Mouse (Mus musculus): ENCODE results near the gene Serinc3. TPM values are rescaled to one million over a fixed set of nuclear protein-coding genes. Genes with fewer than 3 reads are reported as not detected.

Serinc3 gene
- polyA plus RNA-seq, 1 experiment from 2014 or later: 51.1 TPM

GRCm38 (mm10) chr2:163615401-163615800, 29.5 kb downstream of the Serinc3 start:
- H3K36me3 ChIP-seq: peaks cover 97% of the 10 kb centered on the region
- no peaks in the 10 kb centered on the region for H3K4me1 ChIP-seq
- 92% methylated on average over 9 of the region's 9 CpGs for WGBS
- H3K9me3 ChIP-seq: no peaks in the 10 kb centered on the region
- peak; percentile 64 for DNase-seq (ENCODE audit: low spot score)
- no peak overlapping the region for H3K4me3 ChIP-seq
- no peaks in the 10 kb centered on the region for H3K27me3 ChIP-seq (ENCODE audit: insufficient read depth, poor library complexity, severe bottlenecking)
- no peak overlapping the region for H3K27ac ChIP-seq

DNA sequence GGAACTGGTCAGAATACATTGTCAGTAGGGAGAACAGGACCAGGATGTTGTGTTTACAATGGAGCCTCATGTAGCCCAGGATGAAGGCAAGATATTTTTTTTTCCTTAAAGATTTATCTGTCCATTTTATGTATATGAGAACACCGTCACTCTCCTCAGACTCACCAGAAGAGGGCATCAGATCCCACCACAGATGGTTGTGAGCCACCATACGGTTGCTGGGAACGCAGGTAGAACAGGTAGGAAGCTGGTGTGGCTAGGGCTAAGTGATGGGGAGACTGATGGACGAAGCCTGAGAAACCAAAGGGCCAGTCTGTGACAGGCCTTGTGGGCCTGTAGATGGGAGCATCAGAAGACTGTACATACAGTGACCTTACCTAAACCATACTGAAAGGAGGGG, 30.9 kb downstream of the Serinc3 start:
- DNase-seq (ENCODE audit: low spot score): peak; percentile 33
- Histone ChIP-seq H3K27ac (no peak overlapping the region), H3K4me1 (peaks cover 4% of the 10 kb centered on the region; the same call in 1 of the 2 replicates), H3K27me3 (ENCODE audit: insufficient read depth, poor library complexity, severe bottlenecking) (no peaks in the 10 kb centered on the region), H3K36me3 (peaks cover 89% of the 10 kb centered on the region), H3K9me3 (no peaks in the 10 kb centered on the region), H3K4me3 (no peak overlapping the region)
- 90% methylated on average over 4 of the region's 4 CpGs for WGBS

DNA sequence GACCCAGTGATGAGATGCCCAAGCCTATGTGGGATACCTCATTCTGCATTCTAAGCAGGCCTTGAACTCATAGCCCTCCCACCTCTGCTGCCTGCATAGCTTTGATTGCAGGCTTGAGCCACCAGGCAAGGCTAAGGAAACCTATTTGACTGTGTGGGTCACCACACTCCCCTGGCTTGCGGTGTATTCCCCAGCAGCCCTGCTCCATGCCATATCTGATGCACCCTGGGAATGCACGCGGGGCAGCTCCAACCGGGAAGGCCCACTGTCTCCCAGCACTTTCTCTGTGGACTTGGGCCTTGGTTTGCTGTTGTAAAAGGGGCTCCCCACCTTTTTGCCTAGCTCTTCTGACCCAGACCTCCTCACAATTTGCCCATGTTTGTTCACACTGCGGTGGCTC, 31.7 kb downstream of the Serinc3 start:
- WGBS: 86% methylated on average over 5 of the region's 5 CpGs

DNA sequence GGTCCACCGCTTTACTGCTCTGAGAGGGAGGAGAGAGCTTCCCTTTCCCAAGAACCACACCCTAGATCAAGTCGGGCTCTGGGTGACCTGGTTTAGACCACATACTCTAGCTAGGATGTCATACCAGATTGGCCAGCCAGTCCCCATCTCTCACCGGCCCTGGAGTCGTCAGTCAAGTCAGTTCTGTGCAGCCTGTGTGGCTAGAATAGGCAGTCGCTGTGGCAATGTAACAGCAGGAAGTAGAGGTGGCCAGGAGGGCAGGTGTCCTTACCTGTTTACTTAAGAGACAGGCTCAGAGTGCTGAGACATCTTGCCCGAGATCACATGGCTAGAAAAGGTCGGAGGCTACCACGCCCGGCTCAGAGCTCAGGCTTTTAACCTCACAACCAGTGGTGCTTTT, 33.8 kb downstream of the Serinc3 start:
- DNase-seq (ENCODE audit: low spot score): no peak

More for the DNA sequence above, 31.7 kb downstream of the Serinc3 start:
- Histone ChIP-seq H3K9me3 (no peaks in the 10 kb centered on the region), H3K4me1 (peaks cover 4% of the 10 kb centered on the region; the same call in 1 of the 2 replicates), H3K27ac (no peak overlapping the region), H3K27me3 (ENCODE audit: insufficient read depth, poor library complexity, severe bottlenecking) (no peaks in the 10 kb centered on the region), H3K36me3 (peaks cover 81% of the 10 kb centered on the region), H3K4me3 (no peak overlapping the region)
- DNase-seq (ENCODE audit: low spot score): peak; percentile 68

DNA sequence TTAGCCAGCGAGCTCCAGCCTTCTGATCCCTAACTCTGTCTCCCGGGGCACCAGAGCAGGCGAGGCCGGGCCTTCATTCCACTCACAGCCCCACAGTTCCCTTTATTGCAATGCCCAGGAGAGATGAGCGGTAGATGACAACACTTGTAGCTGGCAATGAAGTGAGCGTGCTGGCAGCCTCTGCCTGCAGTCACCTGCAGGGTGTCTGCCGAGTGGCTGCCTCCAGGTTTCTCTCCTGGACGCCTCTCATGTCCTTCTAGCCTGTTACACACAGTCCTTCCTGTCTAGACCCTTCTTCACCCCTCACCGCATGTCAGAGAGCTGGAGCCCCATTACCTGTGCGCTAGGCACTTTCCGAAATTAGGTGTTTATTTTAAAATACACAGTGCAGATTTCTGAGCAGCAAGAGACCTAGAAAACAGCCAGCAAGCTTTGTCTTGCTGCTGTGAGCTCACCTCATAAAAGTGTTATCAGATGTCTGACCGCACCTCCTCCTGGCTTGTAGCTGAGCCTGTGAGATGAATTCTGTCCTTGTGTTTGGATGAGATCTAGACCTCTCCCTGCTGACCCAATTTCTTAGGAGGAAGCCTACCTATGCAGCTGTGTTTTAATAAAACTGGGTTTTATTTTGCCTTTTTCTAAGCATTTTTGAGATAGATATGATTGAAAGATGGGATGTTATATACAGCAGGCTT, 35.5 kb downstream of the Serinc3 start:
- H3K36me3 ChIP-seq: peaks cover 55% of the 10 kb centered on the region

More for the DNA sequence above, 33.8 kb downstream of the Serinc3 start:
- Histone ChIP-seq H3K27ac (no peak overlapping the region), H3K4me1 (peaks cover 17% of the 10 kb centered on the region; the same call in 1 of the 2 replicates), H3K36me3 (peaks cover 73% of the 10 kb centered on the region), H3K9me3 (no peaks in the 10 kb centered on the region), H3K4me3 (no peak overlapping the region), H3K27me3 (ENCODE audit: insufficient read depth, poor library complexity, severe bottlenecking) (no peaks in the 10 kb centered on the region)
- 83% methylated on average over 9 of the region's 9 CpGs for WGBS

DNA sequence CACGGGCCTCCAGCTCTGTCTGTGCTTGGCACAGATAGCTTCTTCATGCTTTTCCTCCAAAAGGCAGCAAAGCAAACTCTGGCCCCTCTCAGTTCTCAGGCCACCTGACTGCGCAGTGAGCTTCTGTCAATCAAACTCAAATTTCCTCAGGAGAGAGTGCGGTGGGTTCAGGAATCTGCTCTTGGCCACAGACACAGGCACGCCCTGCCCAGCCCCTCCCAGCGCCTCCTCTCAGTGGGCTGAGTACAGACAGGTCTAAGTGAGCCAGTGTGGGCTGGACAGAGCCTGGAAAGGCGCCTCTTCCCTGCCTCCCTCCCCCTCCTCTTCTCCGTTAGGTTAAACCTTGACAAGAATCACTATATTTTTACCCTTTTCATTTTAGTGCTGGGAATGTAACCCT, 36.9 kb downstream of the Serinc3 start:
- 69% methylated on average over 7 of the region's 7 CpGs for WGBS
- no peak overlapping the region for H3K27ac ChIP-seq
- no peak overlapping the region for H3K4me3 ChIP-seq
- H3K27me3 ChIP-seq (ENCODE audit: insufficient read depth, poor library complexity, severe bottlenecking): no peaks in the 10 kb centered on the region
- no peak for DNase-seq (ENCODE audit: low spot score)
- peaks cover 41% of the 10 kb centered on the region for H3K36me3 ChIP-seq
- peaks cover 21% of the 10 kb centered on the region for H3K4me1 ChIP-seq
- H3K9me3 ChIP-seq: no peaks in the 10 kb centered on the region

More for the DNA sequence above, 35.5 kb downstream of the Serinc3 start:
- Histone ChIP-seq H3K4me3 (no peak overlapping the region), H3K27me3 (ENCODE audit: insufficient read depth, poor library complexity, severe bottlenecking) (no peaks in the 10 kb centered on the region), H3K9me3 (no peaks in the 10 kb centered on the region), H3K27ac (no peak overlapping the region), H3K4me1 (peaks cover 17% of the 10 kb centered on the region; the same call in 1 of the 2 replicates)
- no peak for DNase-seq (ENCODE audit: low spot score)
- 82% methylated on average over 12 of the region's 12 CpGs for WGBS

DNA sequence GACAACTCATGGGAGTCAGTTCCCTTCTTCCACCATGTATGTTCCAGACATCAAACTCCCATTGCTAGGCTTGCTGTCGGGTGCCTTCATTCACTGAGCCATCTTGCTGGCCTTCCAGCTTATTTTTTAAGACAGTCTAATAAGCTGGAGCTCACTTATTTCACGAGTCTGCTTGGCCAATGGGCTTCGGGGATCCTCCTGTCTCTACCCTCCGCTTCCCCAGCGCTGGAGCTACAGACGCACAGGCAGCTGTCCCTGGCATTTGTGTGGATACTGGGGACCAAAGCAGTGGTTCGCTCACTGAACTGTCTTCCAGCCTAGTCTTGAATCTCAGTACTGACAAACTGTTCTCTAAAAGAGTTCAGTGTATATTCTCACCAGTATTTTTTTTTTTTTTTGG, 38.8 kb downstream of the Serinc3 start:
- H3K27ac ChIP-seq: no peak overlapping the region
- no peak for DNase-seq (ENCODE audit: low spot score)
- H3K9me3 ChIP-seq: no peaks in the 10 kb centered on the region
- no peaks in the 10 kb centered on the region for H3K27me3 ChIP-seq (ENCODE audit: insufficient read depth, poor library complexity, severe bottlenecking)
- H3K4me1 ChIP-seq: peaks cover 26% of the 10 kb centered on the region
- no peak overlapping the region for H3K4me3 ChIP-seq
- 86% methylated on average over 7 of the region's 7 CpGs for WGBS
- peaks cover 23% of the 10 kb centered on the region for H3K36me3 ChIP-seq

- H3K27ac ChIP-seq: peak within 1 kb of the TSS; percentile 99
- 0 out of 2 replicates have a peak, but pooled peaks cover 2% of the 10 kb centered on the region for H3K36me3 ChIP-seq
- H3K27me3 ChIP-seq (ENCODE audit: insufficient read depth, poor library complexity, severe bottlenecking): no peaks in the 10 kb centered on the region
- H3K4me3 ChIP-seq: peak within 1 kb of the TSS; percentile 99
- peaks cover 13% of the 10 kb centered on the region for H3K4me1 ChIP-seq
- peak; percentile 94 for DNase-seq (ENCODE audit: low spot score)
- 1% methylated on average over 57 of the region's 57 CpGs for WGBS
- no peaks in the 10 kb centered on the region for H3K9me3 ChIP-seq
Measured at GRCm38 (mm10) chr2:163602101-163602971, 42.6 kb downstream of the Serinc3 start, which contains the start of gene Ttpal. TSS of gene Ttpal (plus strand) at chr2:163602314.

- WGBS: 74% methylated on average over 7 of the region's 7 CpGs
- Histone ChIP-seq H3K36me3 (no peaks in the 10 kb centered on the region), H3K27me3 (ENCODE audit: insufficient read depth, poor library complexity, severe bottlenecking) (no peaks in the 10 kb centered on the region), H3K4me3 (peak overlapping the region; percentile 99; the same call in 1 of the 2 replicates), H3K27ac (peak overlapping the region; percentile 59; the same call in 1 of the 2 replicates), H3K4me1 (peaks cover 9% of the 10 kb centered on the region), H3K9me3 (no peaks in the 10 kb centered on the region)
- DNase-seq (ENCODE audit: low spot score): no peak
Measured at GRCm38 (mm10) chr2:163601712-163602100, 43.2 kb downstream of the Serinc3 start.

DNA sequence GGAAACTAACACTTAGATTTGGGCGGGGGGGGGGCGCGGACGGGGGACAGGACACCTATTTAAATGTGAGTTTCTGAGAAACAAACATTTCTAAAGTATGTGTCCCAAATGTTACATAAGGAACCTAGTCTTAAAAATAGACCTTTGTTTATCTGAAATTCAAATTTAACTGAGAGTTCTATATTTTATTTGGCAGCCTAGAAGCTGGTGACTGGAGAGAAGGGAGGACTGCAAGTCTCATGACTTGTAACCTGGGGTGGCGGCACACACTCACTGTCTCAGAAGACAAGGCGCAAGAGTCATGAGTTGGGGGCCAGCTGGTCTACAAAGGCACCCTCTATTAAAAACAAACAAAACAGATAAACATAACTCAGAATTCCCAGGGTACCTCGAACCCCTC, 43.9 kb downstream of the Serinc3 start:
- Histone ChIP-seq H3K36me3 (no peaks in the 10 kb centered on the region), H3K27ac (no peak overlapping the region), H3K27me3 (ENCODE audit: insufficient read depth, poor library complexity, severe bottlenecking) (no peaks in the 10 kb centered on the region), H3K9me3 (no peaks in the 10 kb centered on the region), H3K4me3 (no peak overlapping the region), H3K4me1 (peaks cover 13% of the 10 kb centered on the region)
- no peak for DNase-seq (ENCODE audit: low spot score)
- 86% methylated on average over 7 of the region's 7 CpGs for WGBS

GRCm38 (mm10) chr2:163599226-163599625, 45.7 kb downstream of the Serinc3 start:
- H3K27me3 ChIP-seq (ENCODE audit: insufficient read depth, poor library complexity, severe bottlenecking): no peaks in the 10 kb centered on the region
- no peaks in the 10 kb centered on the region for H3K36me3 ChIP-seq
- H3K9me3 ChIP-seq: no peaks in the 10 kb centered on the region
- DNase-seq (ENCODE audit: low spot score): no peak
- peaks cover 18% of the 10 kb centered on the region for H3K4me1 ChIP-seq
- WGBS: 0% methylated on average over 1 of the region's 1 CpGs
- no peak overlapping the region for H3K4me3 ChIP-seq
- no peak overlapping the region for H3K27ac ChIP-seq

DNA sequence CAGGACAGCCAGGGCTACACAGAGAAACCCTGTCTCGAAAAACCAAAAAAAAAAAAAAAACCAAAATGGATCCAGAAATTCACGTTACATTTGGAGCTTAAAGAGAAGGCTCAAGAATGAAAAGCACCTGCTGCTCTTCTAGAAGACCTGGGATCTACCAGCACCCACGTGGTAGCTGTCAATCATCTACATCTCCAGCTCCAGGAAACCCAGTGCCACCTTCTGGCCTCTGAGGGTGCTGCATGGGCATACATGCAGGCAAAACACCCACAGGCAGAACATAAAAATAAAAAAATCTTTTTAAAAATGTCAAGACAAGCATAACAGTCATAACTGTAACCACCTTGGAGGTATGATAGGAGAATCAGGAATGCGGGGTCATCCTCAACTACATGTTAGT, 47.3 kb downstream of the Serinc3 start:
- no peak for DNase-seq (ENCODE audit: low spot score)
- Histone ChIP-seq H3K27me3 (ENCODE audit: insufficient read depth, poor library complexity, severe bottlenecking) (no peaks in the 10 kb centered on the region), H3K36me3 (no peaks in the 10 kb centered on the region)

DNA sequence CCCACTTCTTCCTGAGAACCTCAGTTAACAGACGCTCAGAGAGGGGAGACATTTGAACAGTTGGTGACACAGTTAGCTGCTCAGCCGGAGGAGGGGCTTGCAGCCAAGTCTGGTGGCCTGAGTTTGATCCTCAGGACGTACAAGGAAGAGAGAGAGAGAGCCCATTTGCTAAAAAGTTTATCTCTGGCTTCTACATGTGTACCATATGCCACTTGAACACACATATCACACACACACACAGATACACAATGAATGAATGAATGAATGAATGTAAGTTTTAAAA, 48.1 kb downstream of the Serinc3 start:
- 72% methylated on average over 3 of the region's 3 CpGs for WGBS
- Histone ChIP-seq H3K4me3 (no peak overlapping the region), H3K27ac (peak overlapping the region; percentile 57; the same call in 1 of the 2 replicates), H3K9me3 (no peaks in the 10 kb centered on the region), H3K27me3 (ENCODE audit: insufficient read depth, poor library complexity, severe bottlenecking) (no peaks in the 10 kb centered on the region), H3K36me3 (no peaks in the 10 kb centered on the region), H3K4me1 (peaks cover 10% of the 10 kb centered on the region)
- DNase-seq (ENCODE audit: low spot score): no peak

More for the DNA sequence above, 47.3 kb downstream of the Serinc3 start:
- WGBS: 43% methylated on average over 4 of the region's 4 CpGs
- no peak overlapping the region for H3K27ac ChIP-seq
- H3K4me1 ChIP-seq: peaks cover 11% of the 10 kb centered on the region
- no peak overlapping the region for H3K4me3 ChIP-seq
- H3K9me3 ChIP-seq: no peaks in the 10 kb centered on the region
